Mouse (Mus musculus) limb, embryonic 15.5 days (tissue): ENCODE measurements around the gene Serinc4. TPM values are rescaled to one million over a fixed set of nuclear protein-coding genes. Genes with fewer than 3 reads are reported as not detected.

Experiments
- ATAC-seq: fragments of 200-750 bp; cut with Nextera tagmentation; 2 replicates; pipeline ENCODE4 v1.8.0; 2017; ENCODE audit warnings: low read depth, moderate TSS enrichment; ENCODE audit not compliant: insufficient number of reproducible peaks, low FRiP score, low TSS enrichment
- H3K27ac ChIP-seq: fragments of 300-500 bp; sonication (generic); 2 replicates; pipeline ENCODE4 v1.5.1; 2015; ENCODE audit warnings: moderate library complexity, mild to moderate bottlenecking, inconsistent platforms
- H3K27me3 ChIP-seq: fragments of 300-500 bp; sonication (generic); 2 replicates; pipeline ENCODE4 v1.6.1; 2015; ENCODE audit warnings: inconsistent platforms
- H3K36me3 ChIP-seq: fragments of 300-500 bp; sonication (generic); 2 replicates; pipeline ENCODE4 v1.6.1; 2015; ENCODE audit warnings: inconsistent platforms
- H3K4me1 ChIP-seq: fragments of 300-500 bp; sonication (generic); 2 replicates; pipeline ENCODE4 v1.6.1; 2015; ENCODE audit warnings: inconsistent platforms
- H3K4me2 ChIP-seq: fragments of 300-500 bp; sonication (generic); 2 replicates; pipeline ENCODE4 v1.6.1; 2015; ENCODE audit warnings: mild to moderate bottlenecking, inconsistent platforms
- H3K4me3 ChIP-seq: fragments of 300-500 bp; sonication (generic); 2 replicates; pipeline ENCODE4 v1.5.1; 2015; ENCODE audit warnings: mild to moderate bottlenecking, inconsistent platforms
- H3K9ac ChIP-seq: fragments of 300-500 bp; sonication (generic); 2 replicates; pipeline ENCODE4 v1.6.1; 2015; ENCODE audit warnings: inconsistent platforms
- H3K9me3 ChIP-seq: fragments of 300-500 bp; sonication (generic); 2 replicates; pipeline ENCODE4 v1.6.1; 2016; ENCODE audit warnings: inconsistent platforms
- WGBS: fragments of 180-500 bp; shearing (Covaris S2); methylation state at CpG from one replicate; pipeline ENCODE4 v1.1.7; 2015; 5-methylcytosine and 5-hydroxymethylcytosine counted together
- polyA plus RNA-seq: library from polyadenylated mRNA; unstranded; fragments of >200 nt; fragmentation: Nextera tagmentation; extraction: Ambion mirVana; gene quantifications from 2 replicates; pipeline ENCODE4 v1.2.1, GENCODE M21; 2015

Gene Serinc4
- polyA plus RNA-seq, 1 experiment from 2014 or later: 0.12 TPM

GRCm38 (mm10) chr2:121445117-121445516 lies 11.5 kb downstream of the Serinc4 start:
- Histone ChIP-seq H3K36me3 (no peaks in the 10 kb centered on the region), H3K9me3 (no peaks in the 10 kb centered on the region), H3K9ac (no peak overlapping the region), H3K4me1 (peaks cover 25% of the 10 kb centered on the region), H3K4me3 (no peak overlapping the region), H3K4me2 (no peak overlapping the region), H3K27me3 (0 out of 2 replicates have a peak, but pooled peaks cover 3% of the 10 kb centered on the region), H3K27ac (no peak overlapping the region)
- no peak for ATAC-seq
- WGBS: 83% methylated on average over 3 of the region's 3 CpGs

- Histone ChIP-seq H3K27me3 (0 out of 2 replicates have a peak, but pooled peaks cover 3% of the 10 kb centered on the region), H3K9ac (no peak within 1 kb of the TSS), H3K27ac (no peak within 1 kb of the TSS), H3K36me3 (peaks cover 4% of the 10 kb centered on the region), H3K4me3 (peak within 1 kb of the TSS; percentile 51), H3K9me3 (no peaks in the 10 kb centered on the region), H3K4me1 (peaks cover 24% of the 10 kb centered on the region), H3K4me2 (peak within 1 kb of the TSS; percentile 96)
- 84% methylated on average over 1 of the region's 1 CpGs for WGBS
- no peak for ATAC-seq
These were observed 12.4 kb downstream of the Serinc4 start, which contains the start of gene Ell3 for GRCm38 (mm10) chr2:121444178-121444577. Ell3 (minus strand) TSS chr2:121444278.

GRCm38 (mm10) chr2:121443068-121443349 lies 13.6 kb downstream of the Serinc4 start:
- peak overlapping the region; percentile 96 for H3K4me2 ChIP-seq
- no peaks in the 10 kb centered on the region for H3K9me3 ChIP-seq
- H3K27ac ChIP-seq: no peak overlapping the region
- ATAC-seq: no peak
- H3K36me3 ChIP-seq: peaks cover 15% of the 10 kb centered on the region
- WGBS: 8% methylated on average over 8 of the region's 8 CpGs
- peaks cover 22% of the 10 kb centered on the region for H3K4me1 ChIP-seq
- peak overlapping the region; percentile 51 for H3K4me3 ChIP-seq
- peak overlapping the region; percentile 35 for H3K9ac ChIP-seq
- 0 out of 2 replicates have a peak, but pooled peaks cover 3% of the 10 kb centered on the region for H3K27me3 ChIP-seq

- Histone ChIP-seq H3K4me3 (peak overlapping the region; percentile 51), H3K9ac (peak overlapping the region; percentile 35), H3K9me3 (no peaks in the 10 kb centered on the region), H3K4me2 (peak overlapping the region; percentile 96), H3K27ac (no peak overlapping the region), H3K36me3 (peaks cover 21% of the 10 kb centered on the region), H3K27me3 (0 out of 2 replicates have a peak, but pooled peaks cover 3% of the 10 kb centered on the region), H3K4me1 (peaks cover 17% of the 10 kb centered on the region)
- WGBS: 2% methylated on average over 30 of the region's 30 CpGs
- ATAC-seq: peak; percentile 80
These were observed 14.1 kb downstream of the Serinc4 start for GRCm38 (mm10) chr2:121442259-121443067.

- ATAC-seq: no peak
- H3K4me2 ChIP-seq: peak overlapping the region; percentile 96
- H3K27ac ChIP-seq: no peak overlapping the region
- H3K9ac ChIP-seq: peak overlapping the region; percentile 35; the same call in 1 of the 2 replicates
- peaks cover 17% of the 10 kb centered on the region for H3K4me1 ChIP-seq
- H3K4me3 ChIP-seq: peak overlapping the region; percentile 51
- peaks cover 27% of the 10 kb centered on the region for H3K36me3 ChIP-seq
- 11% methylated on average over 11 of the region's 11 CpGs for WGBS
- no peaks in the 10 kb centered on the region for H3K9me3 ChIP-seq
- H3K27me3 ChIP-seq: 0 out of 2 replicates have a peak, but pooled peaks cover 3% of the 10 kb centered on the region
These were observed 14.8 kb downstream of the Serinc4 start for GRCm38 (mm10) chr2:121441800-121442199.

- Histone ChIP-seq H3K27ac (no peak overlapping the region), H3K9ac (no peak overlapping the region), H3K4me2 (no peak overlapping the region), H3K27me3 (0 out of 2 replicates have a peak, but pooled peaks cover 3% of the 10 kb centered on the region), H3K9me3 (no peaks in the 10 kb centered on the region), H3K36me3 (peaks cover 29% of the 10 kb centered on the region), H3K4me1 (peaks cover 17% of the 10 kb centered on the region), H3K4me3 (no peak overlapping the region)
- WGBS: 53% methylated on average over 5 of the region's 5 CpGs
- no peak for ATAC-seq
These were observed 15.6 kb downstream of the Serinc4 start for GRCm38 (mm10) chr2:121440834-121441605.

GRCm38 (mm10) chr2:121439746-121440145 lies 16.8 kb downstream of the Serinc4 start:
- H3K9ac ChIP-seq: no peak overlapping the region
- ATAC-seq: no peak
- H3K4me2 ChIP-seq: no peak overlapping the region
- H3K27me3 ChIP-seq: 0 out of 2 replicates have a peak, but pooled peaks cover 3% of the 10 kb centered on the region
- peaks cover 17% of the 10 kb centered on the region for H3K4me1 ChIP-seq
- H3K27ac ChIP-seq: no peak overlapping the region
- H3K4me3 ChIP-seq: no peak overlapping the region
- peaks cover 41% of the 10 kb centered on the region for H3K36me3 ChIP-seq
- WGBS: 73% methylated on average over 4 of the region's 4 CpGs
- no peaks in the 10 kb centered on the region for H3K9me3 ChIP-seq

- no peak for ATAC-seq
- Histone ChIP-seq H3K4me2 (no peak overlapping the region), H3K27me3 (no peaks in the 10 kb centered on the region), H3K4me3 (no peak overlapping the region), H3K9ac (no peak overlapping the region), H3K36me3 (peaks cover 87% of the 10 kb centered on the region), H3K4me1 (no peaks in the 10 kb centered on the region), H3K27ac (no peak overlapping the region), H3K9me3 (no peaks in the 10 kb centered on the region)
- 97% methylated on average over 1 of the region's 1 CpGs for WGBS
These were observed 21.7 kb downstream of the Serinc4 start for GRCm38 (mm10) chr2:121434854-121435253.

GRCm38 (mm10) chr2:121425890-121426289 lies 30.7 kb downstream of the Serinc4 start:
- Histone ChIP-seq H3K27me3 (no peaks in the 10 kb centered on the region), H3K9ac (no peak overlapping the region), H3K4me1 (no peaks in the 10 kb centered on the region), H3K36me3 (peaks cover 74% of the 10 kb centered on the region), H3K4me3 (no peak overlapping the region), H3K27ac (no peak overlapping the region), H3K4me2 (no peak overlapping the region), H3K9me3 (no peaks in the 10 kb centered on the region)
- ATAC-seq: no peak
- WGBS: 86% methylated on average over 2 of the region's 2 CpGs

- H3K4me3 ChIP-seq: no peak overlapping the region
- no peaks in the 10 kb centered on the region for H3K27me3 ChIP-seq
- H3K27ac ChIP-seq: no peak overlapping the region
- 91% methylated on average over 2 of the region's 2 CpGs for WGBS
- no peak for ATAC-seq
- peaks cover 58% of the 10 kb centered on the region for H3K36me3 ChIP-seq
- H3K9ac ChIP-seq: no peak overlapping the region
- no peaks in the 10 kb centered on the region for H3K4me1 ChIP-seq
- H3K9me3 ChIP-seq: no peaks in the 10 kb centered on the region
- H3K4me2 ChIP-seq: no peak overlapping the region
These were observed 33.4 kb downstream of the Serinc4 start for GRCm38 (mm10) chr2:121423166-121423565.

GRCm38 (mm10) chr2:121418476-121418875 lies 38.1 kb downstream of the Serinc4 start:
- Histone ChIP-seq H3K27me3 (no peaks in the 10 kb centered on the region), H3K4me3 (no peak overlapping the region), H3K9me3 (no peaks in the 10 kb centered on the region), H3K9ac (no peak overlapping the region), H3K36me3 (peaks cover 43% of the 10 kb centered on the region), H3K4me1 (peaks cover 23% of the 10 kb centered on the region), H3K4me2 (no peak overlapping the region), H3K27ac (no peak overlapping the region)
- ATAC-seq: no peak
- WGBS: 83% methylated on average over 3 of the region's 3 CpGs

GRCm38 (mm10) chr2:121416356-121416755 lies 40.2 kb downstream of the Serinc4 start:
- Histone ChIP-seq H3K27ac (no peak overlapping the region), H3K36me3 (peaks cover 29% of the 10 kb centered on the region), H3K4me1 (peaks cover 27% of the 10 kb centered on the region), H3K9ac (no peak overlapping the region), H3K27me3 (no peaks in the 10 kb centered on the region), H3K9me3 (no peaks in the 10 kb centered on the region), H3K4me2 (0 out of 2 replicates have a peak overlapping the region, but pooled peaks have one; percentile 56), H3K4me3 (no peak overlapping the region)
- 89% methylated on average over 6 of the region's 6 CpGs for WGBS
- ATAC-seq: no peak
